ENCODE assay signal across 8 mouse cellular contexts in genomic region chr2:129129987-129130545, GRCm38 (mm10). TPM values are rescaled to one million over a fixed set of nuclear protein-coding genes. Genes with fewer than 3 reads are reported as not detected.
A peak's percentile ranks its signal among the peaks of the same experiment; 100 is the strongest.
DNase-seq lines count a peak whose midpoint lies in the region; ATAC-seq lines count a peak whose summit lies in the region.

No protein-coding gene starts in this region.

- peaks cover 52% of the 10 kb centered on the region for H3K36me3 ChIP-seq in heart, embryonic 12.5 days
- H3K36me3 ChIP-seq in limb, embryonic 13.5 days, result peaks cover 57% of the 10 kb centered on the region
- H3K36me3 ChIP-seq in midbrain, embryonic 16.5 days (ENCODE audit: control insufficient read depth, insufficient read depth, low read length), result peaks cover 17% of the 10 kb centered on the region

- peak overlapping the region; percentile 66 for H3K9ac ChIP-seq in heart, embryonic 12.5 days
- H3K9ac ChIP-seq in limb, embryonic 13.5 days, result peak overlapping the region; percentile 72
- peak overlapping the region; percentile 66 for H3K9ac ChIP-seq in midbrain, embryonic 16.5 days (ENCODE audit: low read depth, low read length)

- peak overlapping the region; percentile 86 for H3K4me3 ChIP-seq in heart, embryonic 12.5 days
- peak overlapping the region; percentile 63 for H3K4me3 ChIP-seq in limb, embryonic 13.5 days
- H3K4me3 ChIP-seq in midbrain, embryonic 16.5 days (ENCODE audit: low read depth, low read length), result peak overlapping the region; percentile 72

- no peaks in the 10 kb centered on the region for H3K27me3 ChIP-seq in heart, embryonic 12.5 days (replicated peaks)
- H3K27me3 ChIP-seq in limb, embryonic 13.5 days, result no peaks in the 10 kb centered on the region
- H3K27me3 ChIP-seq in midbrain, embryonic 16.5 days (ENCODE audit: control insufficient read depth, insufficient read depth, low read depth, low read length), result no peaks in the 10 kb centered on the region

- peaks cover 18% of the 10 kb centered on the region for H3K4me1 ChIP-seq in heart, embryonic 12.5 days (replicated peaks)
- H3K4me1 ChIP-seq in limb, embryonic 13.5 days, result peaks cover 15% of the 10 kb centered on the region
- H3K4me1 ChIP-seq in midbrain, embryonic 16.5 days (ENCODE audit: control insufficient read depth, insufficient read depth, low read length), result peaks cover 9% of the 10 kb centered on the region

- H3K4me2 ChIP-seq in heart, embryonic 12.5 days, result peak overlapping the region; percentile 76
- peak overlapping the region; percentile 86 for H3K4me2 ChIP-seq in limb, embryonic 13.5 days (replicated peaks)
- H3K4me2 ChIP-seq in midbrain, embryonic 16.5 days (ENCODE audit: low read length), result peak overlapping the region; percentile 70

- peak; percentile 55 for ATAC-seq in heart, embryonic 12.5 days (ENCODE audit: insufficient number of reproducible peaks, low FRiP score)
- ATAC-seq in limb, embryonic 13.5 days (ENCODE audit: low FRiP score, low read depth), result peak; percentile 26; the same call in 1 of the 2 replicates
- peak; percentile 66 for ATAC-seq in midbrain, embryonic 16.5 days

- peak overlapping the region; percentile 91 for H3K27ac ChIP-seq in heart, embryonic 12.5 days (ENCODE audit: poor library complexity, severe bottlenecking)
- peak overlapping the region; percentile 72 for H3K27ac ChIP-seq in limb, embryonic 13.5 days
- peak overlapping the region; percentile 80 for H3K27ac ChIP-seq in midbrain, embryonic 16.5 days (ENCODE audit: low read length)

- WGBS in heart, embryonic 12.5 days, result 34% methylated on average over 18 of the region's 18 CpGs
- WGBS in limb, embryonic 13.5 days, result 41% methylated on average over 18 of the region's 18 CpGs
- 27% methylated on average over 18 of the region's 18 CpGs for WGBS in midbrain, embryonic 16.5 days

- H3K9me3 ChIP-seq in heart, embryonic 12.5 days (replicated peaks), result peaks cover 14% of the 10 kb centered on the region; the same call in 1 of the 2 replicates
- H3K9me3 ChIP-seq in limb, embryonic 13.5 days, result peaks cover 9% of the 10 kb centered on the region; the same call in 1 of the 2 replicates
- peaks cover 3% of the 10 kb centered on the region; the same call in 1 of the 2 replicates for H3K9me3 ChIP-seq in midbrain, embryonic 16.5 days (replicated peaks; ENCODE audit: control insufficient read depth, low read length, poor library complexity, severe bottlenecking)

- DNase-seq in adrenal gland, adult 18-20 months (ENCODE audit: low spot score in 2 of 2), result peak; percentile 27 to 30
- DNase-seq in adrenal gland, adult 2 months, result no peak
- DNase-seq in A20 (ENCODE audit: low read depth, low spot score), result peak; percentile 80
- DNase-seq in c-Kit-negative CD71-positive TER-119-positive erythroid progenitor cells, embryonic 14.5 days (ENCODE audit: low read depth, low spot score), result peak; percentile 8
- DNase-seq in thymus, postnatal 10 days (ENCODE audit: low spot score in 2 of 2), result peak; percentile 81 to 84

RNA-seq across cellular contexts. Expression of gene Chchd5, which starts 0.6 kb away (rescaled TPM):
- 10 to 100 TPM; 15.9 to 21.3 TPM for total RNA-seq in adrenal gland, adult 18-20 months (2021)
- 10 to 100 TPM; 22.5 to 27.3 TPM for total RNA-seq in adrenal gland, adult 2 months (2021)
- 84.8 and 107 TPM in 2 replicates for polyA plus RNA-seq in adrenal gland, adult 2 months (2012; rRNA removed)
- 16.6 and 16.9 TPM in 2 replicates for polyA plus RNA-seq in heart, embryonic 12.5 days (2016; fragmentation: Nextera tagmentation; extraction: Ambion mirVana)
- 29.1 and 30.1 TPM in 2 replicates for polyA plus RNA-seq in limb, embryonic 13.5 days (2015; fragmentation: Nextera tagmentation; extraction: Ambion mirVana)
- 17.6 and 18.1 TPM in 2 replicates for polyA plus RNA-seq in midbrain, embryonic 16.5 days (2015; fragmentation: Nextera tagmentation; extraction: Ambion mirVana)

RNA-seq across cellular contexts. Expression of gene Polr1b, which starts 29.3 kb away (rescaled TPM):
- 10 to 100 TPM; 18.3 to 19.0 TPM for total RNA-seq in adrenal gland, adult 18-20 months (2021)
- 10 to 100 TPM; 15.1 to 19.0 TPM for total RNA-seq in adrenal gland, adult 2 months (2021)
- 15.9 and 16.7 TPM in 2 replicates for polyA plus RNA-seq in adrenal gland, adult 2 months (2012; rRNA removed)
- polyA plus RNA-seq in heart, embryonic 12.5 days (2016; fragmentation: Nextera tagmentation; extraction: Ambion mirVana), result 21.0 and 21.1 TPM in 2 replicates
- 28.6 and 30.4 TPM in 2 replicates for polyA plus RNA-seq in limb, embryonic 13.5 days (2015; fragmentation: Nextera tagmentation; extraction: Ambion mirVana)
- 15.6 and 16.1 TPM in 2 replicates for polyA plus RNA-seq in midbrain, embryonic 16.5 days (2015; fragmentation: Nextera tagmentation; extraction: Ambion mirVana)
